Mouse (Mus musculus) liver, postnatal 0 days (tissue): ENCODE data around the gene Nav2.

ENCODE experiments used
- CTCF ChIP-seq: sonication (generic); IDR thresholded peaks from 2 replicates; pipeline ENCODE4 v1.5.1; 2016; ENCODE audit warnings: antibody characterized with exemption, low read depth
- EP300 ChIP-seq: IDR thresholded peaks from 2 replicates; pipeline ENCODE4 v1.6.1; 2016; ENCODE audit warnings: antibody characterized with exemption, low read depth, mild to moderate bottlenecking

- TF ChIP-seq EP300, result no peak
- no peak for TF ChIP-seq CTCF
Observed at GRCm38 (mm10) chr7:49392834-49393233, 484.3 kb downstream of the Nav2 start.
